Mouse (Mus musculus) lung, embryonic 14.5 days (tissue): ENCODE measurements at regions not wholly inside any gene's neighbourhood (a gene's known extent, or its start where the extent isn't known, plus 50 kb on each side); places are given as distances from the start of the nearest gene placed in this dataset.

Experiments
- ATAC-seq: fragments of 200-750 bp; cut with Nextera tagmentation; 2 replicates; pipeline ENCODE4 v1.8.0; 2017; ENCODE audit warnings: mild to moderate bottlenecking, moderate TSS enrichment, moderate library complexity; ENCODE audit not compliant: insufficient read depth
- DNase-seq: peaks from one replicate; pipeline ENCODE4 v3.0.0-alpha.2; 2015
- H3K27ac ChIP-seq: fragments of 300-500 bp; sonication (generic); 2 replicates; pipeline ENCODE4 v1.5.1; 2014; ENCODE audit warnings: low read depth, mild to moderate bottlenecking, moderate library complexity
- H3K27me3 ChIP-seq: fragments of 300-500 bp; sonication (generic); 2 replicates; pipeline ENCODE4 v1.6.1; 2014; ENCODE audit warnings: low read length, control low read depth; ENCODE audit not compliant: insufficient read depth
- H3K36me3 ChIP-seq: fragments of 300-500 bp; sonication (generic); 2 replicates; pipeline ENCODE4 v1.6.1; 2014; ENCODE audit warnings: control low read depth; ENCODE audit not compliant: insufficient read depth
- H3K4me1 ChIP-seq: fragments of 300-500 bp; sonication (generic); 2 replicates; pipeline ENCODE4 v1.6.1; 2014; ENCODE audit warnings: antibody characterized with exemption, control low read depth; ENCODE audit not compliant: insufficient read depth
- H3K4me2 ChIP-seq: fragments of 300-500 bp; sonication (generic); 2 replicates; pipeline ENCODE4 v1.6.1; 2014; ENCODE audit warnings: mild to moderate bottlenecking
- H3K4me3 ChIP-seq: fragments of 300-500 bp; sonication (generic); 2 replicates; pipeline ENCODE4 v1.5.1; 2014; ENCODE audit warnings: low read depth, low read length
- H3K9ac ChIP-seq: fragments of 300-500 bp; sonication (generic); 2 replicates; pipeline ENCODE4 v1.6.1; 2014
- H3K9me3 ChIP-seq: fragments of 300-500 bp; sonication (generic); 2 replicates; pipeline ENCODE4 v1.6.1; 2016; ENCODE audit warnings: low read depth, low read length, control low read depth
- CTCF ChIP-seq: IDR thresholded peaks from 2 replicates; pipeline ENCODE4 v1.5.1; 2016; ENCODE audit warnings: antibody characterized with exemption, low read depth
- WGBS: fragments of 180-500 bp; shearing (Covaris S2); extraction: QIAGEN DNeasy Blood & Tissue Kit; methylation state at CpG from one replicate; pipeline ENCODE4 v1.1.7; 2014; 5-methylcytosine and 5-hydroxymethylcytosine counted together

DNA sequence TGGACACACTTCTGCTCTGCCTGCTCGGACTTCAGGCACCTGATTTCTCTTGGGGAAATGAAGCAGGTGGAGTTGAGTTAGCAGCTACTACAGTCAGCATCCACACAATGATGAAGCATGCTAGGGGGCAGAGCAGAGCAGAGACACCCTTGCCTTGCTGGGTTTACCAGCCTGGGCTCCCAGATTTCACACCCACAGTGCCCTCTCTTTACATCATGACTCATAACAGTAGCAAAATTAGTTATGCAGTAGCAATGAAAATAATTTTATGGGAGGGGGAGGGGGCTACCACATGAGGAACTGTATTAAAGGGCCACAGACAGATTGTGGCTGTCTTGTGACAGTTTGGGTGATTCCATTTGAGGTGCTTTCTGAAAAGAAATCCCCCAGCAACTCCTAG lies 50.0 kb upstream of the Rflna start:
- no peak overlapping the region for H3K27ac ChIP-seq
- H3K27me3 ChIP-seq = no peaks in the 10 kb centered on the region
- H3K9me3 ChIP-seq = no peaks in the 10 kb centered on the region; the same call in 1 of the 2 replicates
- no peaks in the 10 kb centered on the region for H3K36me3 ChIP-seq
- no peak overlapping the region for H3K9ac ChIP-seq
- ATAC-seq = no peak
- WGBS = 45% methylated on average over 1 of the region's 1 CpGs
- no peaks in the 10 kb centered on the region for H3K4me1 ChIP-seq
- DNase-seq = no peak
- no peak overlapping the region for H3K4me2 ChIP-seq
- TF ChIP-seq CTCF = 0 out of 2 replicates have a peak, but pooled peaks have one; percentile 6
- no peak overlapping the region for H3K4me3 ChIP-seq
